Comparison of ENCODE assay signal across 13 mouse cellular contexts in genomic region chr2:151037292-151037691, GRCm38 (mm10). TPM values are rescaled to one million over a fixed set of nuclear protein-coding genes. Genes with fewer than 3 reads are reported as not detected.
DNase-seq lines count a peak whose midpoint lies in the region; ATAC-seq lines count a peak whose summit lies in the region.
"Had no signal": no experiment of that assay in that cellular context is flagged by ENCODE, and none has a peak within 500 bp of the region (broad histone marks: within the 10 kb centered on the region; RNA-seq: fewer than 3 reads in every experiment).

No protein-coding gene starts in this region.

- no peak overlapping the region for H3K4me2 ChIP-seq in forebrain, embryonic 16.5 days (ENCODE audit: low read length)
- peak overlapping the region; percentile 84 for H3K4me2 ChIP-seq in liver, embryonic 11.5 days
- peak overlapping the region; percentile 84 for H3K4me2 ChIP-seq in intestine, embryonic 15.5 days (replicated peaks)
- peak overlapping the region; percentile 56; the same call in 1 of the 2 replicates for H3K4me2 ChIP-seq in midbrain, embryonic 16.5 days (ENCODE audit: low read length)

- no peak for DNase-seq in forebrain, embryonic 10.5 days (ENCODE audit: extremely low spot score, low spot score)
- DNase-seq in liver, embryonic 11.5 days (ENCODE audit: low spot score): no peak
- DNase-seq in liver: no peak
- DNase-seq in frontal cortex, postnatal 25 days (ENCODE audit: low spot score in 2 of 2): no peak
- no peak for DNase-seq in adrenal gland, postnatal 25 days
- DNase-seq: adrenal gland, postnatal 14 days had no signal

- WGBS in forebrain, embryonic 10.5 days: 93% methylated on average over 1 of the region's 1 CpGs
- WGBS in forebrain, embryonic 16.5 days: 100% methylated on average over 1 of the region's 1 CpGs
- WGBS in liver, embryonic 11.5 days: 54% methylated on average over 1 of the region's 1 CpGs
- WGBS in intestine, embryonic 15.5 days: 86% methylated on average over 1 of the region's 1 CpGs
- WGBS in midbrain, embryonic 16.5 days: 95% methylated on average over 1 of the region's 1 CpGs

- no peaks in the 10 kb centered on the region for H3K27me3 ChIP-seq in forebrain, embryonic 10.5 days (ENCODE audit: poor library complexity, severe bottlenecking)
- no peaks in the 10 kb centered on the region for H3K27me3 ChIP-seq in forebrain, embryonic 16.5 days (replicated peaks; ENCODE audit: control insufficient read depth, insufficient read depth, low read length)
- no peaks in the 10 kb centered on the region for H3K27me3 ChIP-seq in liver, embryonic 11.5 days (replicated peaks; ENCODE audit: control insufficient read depth, insufficient read depth, low read length)
- H3K27me3 ChIP-seq in intestine, embryonic 15.5 days (replicated peaks): no peaks in the 10 kb centered on the region
- H3K27me3 ChIP-seq in midbrain, embryonic 16.5 days (ENCODE audit: control insufficient read depth, insufficient read depth, low read depth, low read length): no peaks in the 10 kb centered on the region
- H3K27me3 ChIP-seq: embryonic facial prominence, embryonic 15.5 days had no signal

- peaks cover 19% of the 10 kb centered on the region for H3K36me3 ChIP-seq in forebrain, embryonic 10.5 days (replicated peaks)
- H3K36me3 ChIP-seq in forebrain, embryonic 16.5 days (ENCODE audit: control insufficient read depth, insufficient read depth): no peaks in the 10 kb centered on the region
- peaks cover 2% of the 10 kb centered on the region; the same call in 1 of the 2 replicates for H3K36me3 ChIP-seq in liver, embryonic 11.5 days (ENCODE audit: control insufficient read depth, insufficient read depth, low read length)
- H3K36me3 ChIP-seq in intestine, embryonic 15.5 days: no peaks in the 10 kb centered on the region
- H3K36me3 ChIP-seq in midbrain, embryonic 16.5 days (ENCODE audit: control insufficient read depth, insufficient read depth, low read length): no peaks in the 10 kb centered on the region

- no peak overlapping the region for H3K9ac ChIP-seq in forebrain, embryonic 16.5 days (replicated peaks; ENCODE audit: low read depth, low read length)
- peak overlapping the region; percentile 97 for H3K9ac ChIP-seq in liver, embryonic 11.5 days (ENCODE audit: low read depth, low read length)
- no peak overlapping the region for H3K9ac ChIP-seq in intestine, embryonic 15.5 days
- no peak overlapping the region for H3K9ac ChIP-seq in midbrain, embryonic 16.5 days (ENCODE audit: low read depth, low read length)

- peak overlapping the region; percentile 93 for H3K4me3 ChIP-seq in forebrain, embryonic 10.5 days
- H3K4me3 ChIP-seq in forebrain, embryonic 16.5 days (replicated peaks; ENCODE audit: low read length): no peak overlapping the region
- H3K4me3 ChIP-seq in liver, embryonic 11.5 days (ENCODE audit: low read depth, low read length): peak overlapping the region; percentile 87
- H3K4me3 ChIP-seq in intestine, embryonic 15.5 days (replicated peaks): no peak overlapping the region
- no peak overlapping the region for H3K4me3 ChIP-seq in midbrain, embryonic 16.5 days (ENCODE audit: low read depth, low read length)

- peaks cover 5% of the 10 kb centered on the region; the same call in 1 of the 2 replicates for H3K9me3 ChIP-seq in forebrain, embryonic 10.5 days
- H3K9me3 ChIP-seq in forebrain, embryonic 16.5 days (ENCODE audit: control insufficient read depth, low read length): no peaks in the 10 kb centered on the region
- no peaks in the 10 kb centered on the region for H3K9me3 ChIP-seq in liver, embryonic 11.5 days (ENCODE audit: control insufficient read depth, low read length)
- H3K9me3 ChIP-seq in intestine, embryonic 15.5 days: no peaks in the 10 kb centered on the region
- no peaks in the 10 kb centered on the region for H3K9me3 ChIP-seq in midbrain, embryonic 16.5 days (replicated peaks; ENCODE audit: control insufficient read depth, low read length, poor library complexity, severe bottlenecking)
- H3K9me3 ChIP-seq: embryonic facial prominence, embryonic 15.5 days had no signal

- peaks cover 19% of the 10 kb centered on the region for H3K4me1 ChIP-seq in forebrain, embryonic 10.5 days
- peaks cover 16% of the 10 kb centered on the region for H3K4me1 ChIP-seq in forebrain, embryonic 16.5 days (replicated peaks; ENCODE audit: control insufficient read depth, insufficient read depth, low read length)
- peaks cover 11% of the 10 kb centered on the region for H3K4me1 ChIP-seq in liver, embryonic 11.5 days (replicated peaks; ENCODE audit: control insufficient read depth, insufficient read depth, low read length)
- no peaks in the 10 kb centered on the region for H3K4me1 ChIP-seq in intestine, embryonic 15.5 days (replicated peaks)
- H3K4me1 ChIP-seq in midbrain, embryonic 16.5 days (ENCODE audit: control insufficient read depth, insufficient read depth, low read length): peaks cover 17% of the 10 kb centered on the region

- H3K27ac ChIP-seq in forebrain, embryonic 10.5 days: no peak overlapping the region
- no peak overlapping the region for H3K27ac ChIP-seq in forebrain, embryonic 16.5 days (ENCODE audit: low read length)
- H3K27ac ChIP-seq in liver, embryonic 11.5 days (ENCODE audit: low read depth, low read length): peak overlapping the region; percentile 90
- H3K27ac ChIP-seq in intestine, embryonic 15.5 days: no peak overlapping the region
- H3K27ac ChIP-seq in midbrain, embryonic 16.5 days (ENCODE audit: low read length): no peak overlapping the region
- H3K27ac ChIP-seq: embryonic facial prominence, embryonic 15.5 days had no signal

- no peak for ATAC-seq in forebrain, embryonic 16.5 days
- ATAC-seq in liver, embryonic 11.5 days (replicated peaks; ENCODE audit: low FRiP score): no peak; the same call in 1 of the 2 replicates
- no peak for ATAC-seq in intestine, embryonic 15.5 days
- ATAC-seq in midbrain, embryonic 16.5 days: no peak

RNA-seq across cellular contexts. Expression of gene Ninl, which starts 1.9 kb away (rescaled TPM):
- polyA plus RNA-seq in forebrain, embryonic 10.5 days (2016; fragmentation: Nextera tagmentation; extraction: Ambion mirVana): 25.7 and 28.5 TPM in 2 replicates
- polyA plus RNA-seq in forebrain, embryonic 16.5 days (2015; fragmentation: Nextera tagmentation; extraction: Ambion mirVana): 12.0 and 12.8 TPM in 2 replicates
- polyA plus RNA-seq in liver, embryonic 11.5 days (2014; fragmentation: Nextera tagmentation; extraction: Ambion mirVana): 19.0 and 19.2 TPM in 2 replicates
- polyA plus RNA-seq in intestine, embryonic 15.5 days (2015; fragmentation: Nextera tagmentation; extraction: Ambion mirVana): 6.5 and 6.7 TPM in 2 replicates
- polyA plus RNA-seq in midbrain, embryonic 16.5 days (2015; fragmentation: Nextera tagmentation; extraction: Ambion mirVana): 3.8 and 4.8 TPM in 2 replicates
- 30.3 and 34.7 TPM in 2 replicates for total RNA-seq in adrenal gland, postnatal 25 days (2021)

RNA-seq across cellular contexts. Expression of gene Nanp, which starts 1.9 kb away (rescaled TPM):
- polyA plus RNA-seq in forebrain, embryonic 10.5 days (2016; fragmentation: Nextera tagmentation; extraction: Ambion mirVana): 55.2 and 63.9 TPM in 2 replicates
- polyA plus RNA-seq in forebrain, embryonic 16.5 days (2015; fragmentation: Nextera tagmentation; extraction: Ambion mirVana): 28.3 and 35.4 TPM in 2 replicates
- polyA plus RNA-seq in liver, embryonic 11.5 days (2014; fragmentation: Nextera tagmentation; extraction: Ambion mirVana): 89.3 and 94.7 TPM in 2 replicates
- polyA plus RNA-seq in intestine, embryonic 15.5 days (2015; fragmentation: Nextera tagmentation; extraction: Ambion mirVana): 53.8 and 61.2 TPM in 2 replicates
- polyA plus RNA-seq in midbrain, embryonic 16.5 days (2015; fragmentation: Nextera tagmentation; extraction: Ambion mirVana): 35.6 and 37.0 TPM in 2 replicates
- total RNA-seq in adrenal gland, postnatal 25 days (2021): 14.8 and 16.3 TPM in 2 replicates

RNA-seq across cellular contexts. Expression of gene Gm14151, which starts 54.9 kb away (rescaled TPM):
- polyA plus RNA-seq in forebrain, embryonic 10.5 days (2016; fragmentation: Nextera tagmentation; extraction: Ambion mirVana): not detected in 2 replicates
- polyA plus RNA-seq in forebrain, embryonic 16.5 days (2015; fragmentation: Nextera tagmentation; extraction: Ambion mirVana): not detected in 2 replicates
- polyA plus RNA-seq in liver, embryonic 11.5 days (2014; fragmentation: Nextera tagmentation; extraction: Ambion mirVana): not detected in 2 replicates
- not detected in 2 replicates for polyA plus RNA-seq in intestine, embryonic 15.5 days (2015; fragmentation: Nextera tagmentation; extraction: Ambion mirVana)
- polyA plus RNA-seq in midbrain, embryonic 16.5 days (2015; fragmentation: Nextera tagmentation; extraction: Ambion mirVana): not detected in 2 replicates
- not detected in 2 replicates for total RNA-seq in adrenal gland, postnatal 25 days (2021)
- total RNA-seq: adrenal gland, postnatal 14 days; granulocyte monocyte progenitor cell, adult 5-6 weeks; left cerebral cortex, postnatal 10 days had no signal
- polyA plus RNA-seq: embryonic facial prominence, embryonic 15.5 days; kidney, embryonic 16.5 days had no signal

Comparison
In these comparisons a context has a peak if more than half of its experiments do, and no peak if none do; other contexts are left out.
1. H3K4me3 ChIP-seq: peak in forebrain, embryonic 10.5 days (single experiment) and liver, embryonic 11.5 days (single experiment); none in forebrain, embryonic 16.5 days (single experiment), intestine, embryonic 15.5 days (single experiment) and midbrain, embryonic 16.5 days (single experiment).